Mouse (Mus musculus) limb, embryonic 13.5 days (tissue): ENCODE results near the gene Syngr1. TPM values are rescaled to one million over a fixed set of nuclear protein-coding genes. Genes with fewer than 3 reads are reported as not detected.
A peak's percentile ranks its signal among the peaks of the same experiment; 100 is the strongest.

Experiments
- ATAC-seq: fragments of 200-750 bp; cut with Nextera tagmentation; 2 replicates; pipeline ENCODE4 v1.8.0; 2017; ENCODE audit warnings: low read depth, moderate number of reproducible peaks, moderate TSS enrichment; ENCODE audit not compliant: low FRiP score
- H3K27ac ChIP-seq: fragments of 300-500 bp; sonication (generic); 2 replicates; pipeline ENCODE4 v1.5.1; 2015; ENCODE audit warnings: inconsistent platforms, mild to moderate bottlenecking, moderate library complexity
- H3K27me3 ChIP-seq: fragments of 300-500 bp; sonication (generic); 2 replicates; pipeline ENCODE4 v1.6.1; 2015; ENCODE audit warnings: mild to moderate bottlenecking, inconsistent platforms
- H3K36me3 ChIP-seq: fragments of 300-500 bp; sonication (generic); 2 replicates; pipeline ENCODE4 v1.6.1; 2015; ENCODE audit warnings: inconsistent platforms, mild to moderate bottlenecking, moderate library complexity
- H3K4me1 ChIP-seq: fragments of 300-500 bp; sonication (generic); 2 replicates; pipeline ENCODE4 v1.6.1; 2015; ENCODE audit warnings: inconsistent platforms
- H3K4me2 ChIP-seq: fragments of 300-500 bp; sonication (generic); replicated peaks from 2 replicates; pipeline ENCODE4 v1.6.1; 2015; ENCODE audit warnings: inconsistent platforms, mild to moderate bottlenecking, moderate library complexity
- H3K4me3 ChIP-seq: fragments of 300-500 bp; sonication (generic); 2 replicates; pipeline ENCODE4 v1.5.1; 2015; ENCODE audit warnings: moderate library complexity, mild to moderate bottlenecking, inconsistent platforms
- H3K9ac ChIP-seq: fragments of 300-500 bp; sonication (generic); 2 replicates; pipeline ENCODE4 v1.6.1; 2015; ENCODE audit warnings: mild to moderate bottlenecking, inconsistent platforms
- H3K9me3 ChIP-seq: fragments of 300-500 bp; sonication (generic); 2 replicates; pipeline ENCODE4 v1.6.1; 2016; ENCODE audit warnings: inconsistent platforms
- WGBS: fragments of 180-500 bp; shearing (Covaris S2); methylation state at CpG from one replicate; pipeline ENCODE4 v1.1.7; 2015; 5-methylcytosine and 5-hydroxymethylcytosine counted together
- polyA plus RNA-seq: library from polyadenylated mRNA; unstranded; fragments of >200 nt; fragmentation: Nextera tagmentation; extraction: Ambion mirVana; gene quantifications from 2 replicates; pipeline ENCODE4 v1.2.1, GENCODE M21; 2015

Gene Syngr1
- 5.5 and 5.6 TPM in 2 replicates for polyA plus RNA-seq

DNA sequence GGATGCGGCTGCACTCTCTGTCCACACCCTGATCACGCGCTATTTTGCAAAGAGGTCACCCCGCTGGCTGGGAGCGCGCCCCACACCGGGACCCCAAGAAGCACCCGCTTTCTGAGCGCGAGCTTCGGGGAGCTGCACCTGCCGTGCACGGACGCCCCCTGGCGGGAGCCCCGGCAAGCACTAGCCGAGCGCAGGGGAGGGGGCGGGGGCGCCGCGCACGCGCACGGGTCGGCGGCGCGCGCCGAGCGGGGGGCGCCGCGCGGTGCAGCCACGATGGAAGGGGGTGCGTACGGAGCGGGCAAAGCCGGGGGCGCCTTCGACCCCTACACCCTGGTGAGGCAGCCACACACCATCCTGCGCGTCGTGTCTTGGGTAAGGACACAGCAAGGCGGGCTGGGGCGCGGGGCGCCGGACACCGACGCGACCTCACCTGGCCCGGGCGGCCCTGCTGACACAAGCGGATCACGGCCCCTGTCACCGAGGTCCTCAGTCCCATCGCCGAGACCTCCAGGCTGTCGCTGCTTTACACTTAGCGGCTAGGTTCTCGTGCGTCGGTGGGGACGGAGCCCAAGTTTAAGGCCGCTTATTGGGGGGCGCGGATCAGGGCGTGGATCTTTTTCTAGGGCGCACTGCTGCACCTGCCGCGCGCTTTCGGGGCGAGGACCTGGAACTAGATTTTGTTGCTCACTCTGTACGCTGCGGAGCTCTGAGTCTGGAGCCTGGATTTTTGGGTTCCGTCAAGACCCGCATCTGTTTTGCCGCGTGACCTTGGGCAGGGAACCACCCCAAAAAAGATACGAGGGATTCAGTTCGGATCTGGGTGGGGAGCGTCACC is at the start of gene Syngr1, which contains the start of gene Rpl3:
Gene Syngr1 (plus strand): TSS at position 214 of the 835 bp plus-strand sequence.
Gene Rpl3 (minus strand): TSS at position 748 of the 835 bp plus-strand sequence.
- H3K36me3 ChIP-seq, result no peaks in the 10 kb centered on the region
- 0 out of 2 replicates have a peak, but pooled peaks have one; percentile 34 for ATAC-seq
- peak within 1 kb of the TSS; percentile 57 for H3K9ac ChIP-seq
- H3K4me1 ChIP-seq, result peaks cover 18% of the 10 kb centered on the region; the same call in 1 of the 2 replicates
- H3K27me3 ChIP-seq, result peaks cover 65% of the 10 kb centered on the region
- peak within 1 kb of the TSS; percentile 66 for H3K4me3 ChIP-seq
- peaks cover 3% of the 10 kb centered on the region; the same call in 1 of the 2 replicates for H3K9me3 ChIP-seq
- 1% methylated on average over 81 of the region's 86 CpGs for WGBS
- peak within 1 kb of the TSS; percentile 97 for H3K4me2 ChIP-seq
- no peak within 1 kb of the TSS for H3K27ac ChIP-seq

DNA sequence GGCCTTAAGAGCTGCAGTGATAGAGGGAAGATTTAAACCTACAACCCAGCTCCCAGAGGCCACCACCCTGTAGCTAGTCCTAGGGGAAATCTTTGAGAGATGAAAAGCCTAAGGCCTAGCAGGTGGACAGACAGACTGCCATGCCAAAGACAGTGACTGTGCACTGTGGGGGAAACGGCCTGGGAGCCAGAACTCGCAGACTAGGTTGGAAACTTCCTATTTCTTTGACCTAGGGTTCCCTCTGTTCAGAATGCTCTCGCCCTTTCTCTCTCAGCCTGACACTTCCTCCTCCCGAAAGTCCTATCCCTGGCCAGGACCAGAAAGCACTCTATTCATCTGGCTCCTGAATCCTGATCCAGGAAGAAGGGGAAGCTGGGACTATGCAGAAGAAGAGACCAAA is 49.0 kb upstream of the Syngr1 start:
- Histone ChIP-seq H3K9me3 (peaks cover 7% of the 10 kb centered on the region; the same call in 1 of the 2 replicates), H3K36me3 (no peaks in the 10 kb centered on the region), H3K27me3 (no peaks in the 10 kb centered on the region), H3K4me3 (no peak overlapping the region), H3K9ac (no peak overlapping the region), H3K4me1 (no peaks in the 10 kb centered on the region), H3K4me2 (no peak overlapping the region), H3K27ac (no peak overlapping the region)
- ATAC-seq, result no peak
- WGBS, result 78% methylated on average over 4 of the region's 4 CpGs

GRCm38 (mm10) chr15:80044249-80044648 is 46.9 kb upstream of the Syngr1 start:
- no peak overlapping the region for H3K4me2 ChIP-seq
- H3K36me3 ChIP-seq, result no peaks in the 10 kb centered on the region
- no peak overlapping the region for H3K27ac ChIP-seq
- no peak overlapping the region for H3K4me3 ChIP-seq
- ATAC-seq, result no peak
- no peaks in the 10 kb centered on the region for H3K27me3 ChIP-seq
- H3K9me3 ChIP-seq, result peaks cover 5% of the 10 kb centered on the region; the same call in 1 of the 2 replicates
- WGBS, result 90% methylated on average over 10 of the region's 10 CpGs
- H3K4me1 ChIP-seq, result 0 out of 2 replicates have a peak, but pooled peaks cover under 1% of the 10 kb centered on the region
- H3K9ac ChIP-seq, result no peak overlapping the region

- no peaks in the 10 kb centered on the region for H3K36me3 ChIP-seq
- no peaks in the 10 kb centered on the region for H3K27me3 ChIP-seq
- 92% methylated on average over 2 of the region's 2 CpGs for WGBS
- H3K9ac ChIP-seq, result no peak overlapping the region
- H3K9me3 ChIP-seq, result peaks cover 5% of the 10 kb centered on the region; the same call in 1 of the 2 replicates
- ATAC-seq, result no peak
- H3K27ac ChIP-seq, result no peak overlapping the region
- H3K4me1 ChIP-seq, result peaks cover 12% of the 10 kb centered on the region
- no peak overlapping the region for H3K4me3 ChIP-seq
- no peak overlapping the region for H3K4me2 ChIP-seq
Observed at GRCm38 (mm10) chr15:80045749-80046148, 45.4 kb upstream of the Syngr1 start.

DNA sequence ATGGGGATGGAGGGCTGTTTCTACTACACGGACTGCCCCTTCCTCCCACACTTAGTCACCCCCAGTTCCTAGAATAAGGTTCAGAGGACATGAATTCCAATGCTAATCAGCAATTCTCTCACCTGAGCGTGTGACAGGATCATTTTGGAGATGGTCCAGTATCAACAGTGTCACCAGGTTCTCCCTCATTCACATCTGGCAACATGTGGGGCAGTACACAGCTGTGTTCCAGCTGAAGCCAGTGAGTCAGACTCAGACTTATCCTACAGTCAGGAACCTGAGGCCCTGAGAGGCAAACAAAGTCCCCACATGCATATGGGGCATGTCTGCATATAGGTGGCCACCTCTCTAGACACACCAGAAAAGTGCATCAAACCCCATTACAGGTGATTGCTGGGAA is 43.9 kb upstream of the Syngr1 start:
- Histone ChIP-seq H3K4me2 (no peak overlapping the region), H3K27me3 (no peaks in the 10 kb centered on the region), H3K9ac (no peak overlapping the region), H3K4me3 (no peak overlapping the region), H3K36me3 (no peaks in the 10 kb centered on the region), H3K9me3 (peaks cover 5% of the 10 kb centered on the region; the same call in 1 of the 2 replicates), H3K27ac (no peak overlapping the region), H3K4me1 (peaks cover 26% of the 10 kb centered on the region)
- ATAC-seq, result no peak
- WGBS, result 80% methylated on average over 2 of the region's 2 CpGs

DNA sequence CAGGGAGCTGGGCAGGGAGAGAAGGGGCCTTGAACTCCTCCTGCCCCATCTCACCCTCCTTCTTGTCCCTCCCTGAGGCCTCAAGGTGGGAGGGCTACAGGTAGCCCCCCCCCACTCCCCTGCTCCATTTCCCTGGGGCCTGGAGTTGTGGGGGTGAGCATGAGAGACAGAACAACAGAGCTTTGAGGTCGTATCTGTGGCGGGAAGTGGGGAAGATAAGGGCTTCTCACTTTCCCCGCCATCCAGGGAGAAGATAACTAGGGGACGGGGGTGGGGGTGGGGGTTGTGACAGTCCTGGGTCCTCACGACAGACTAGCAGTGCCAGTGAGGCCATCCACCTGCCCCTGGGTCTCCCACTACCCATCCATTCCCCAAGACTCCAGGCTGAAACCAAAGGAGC is 43.2 kb upstream of the Syngr1 start:
- ATAC-seq, result no peak
- Histone ChIP-seq H3K9me3 (peaks cover 5% of the 10 kb centered on the region; the same call in 1 of the 2 replicates), H3K4me3 (no peak overlapping the region), H3K4me2 (no peak overlapping the region), H3K36me3 (no peaks in the 10 kb centered on the region), H3K4me1 (peaks cover 27% of the 10 kb centered on the region), H3K27me3 (no peaks in the 10 kb centered on the region), H3K9ac (no peak overlapping the region; the same call in 1 of the 2 replicates), H3K27ac (no peak overlapping the region)
- WGBS, result 40% methylated on average over 5 of the region's 5 CpGs

DNA sequence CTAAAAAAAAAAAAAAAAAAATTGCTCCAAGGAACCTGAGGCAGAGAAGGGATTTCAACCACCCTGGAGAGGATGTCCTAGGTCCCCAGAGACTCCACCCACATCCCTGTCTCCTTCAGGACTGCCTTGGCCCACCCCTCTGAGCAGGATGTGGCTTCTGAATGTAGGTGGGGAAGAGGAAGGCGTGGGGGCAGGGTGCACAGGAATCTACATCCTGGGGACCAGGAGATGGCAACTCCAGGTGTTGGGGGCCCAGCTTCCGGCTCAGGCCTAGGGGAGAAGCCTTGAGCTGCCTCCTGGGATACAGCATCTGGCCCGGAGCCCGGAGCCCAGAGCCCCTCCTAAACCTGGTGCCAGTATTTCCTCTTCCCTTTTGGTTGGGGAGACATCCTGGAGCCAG is 41.0 kb upstream of the Syngr1 start:
- Histone ChIP-seq H3K36me3 (no peaks in the 10 kb centered on the region), H3K9me3 (peaks cover 5% of the 10 kb centered on the region; the same call in 1 of the 2 replicates), H3K27me3 (no peaks in the 10 kb centered on the region), H3K4me1 (peaks cover 27% of the 10 kb centered on the region), H3K9ac (no peak overlapping the region), H3K27ac (peak overlapping the region; percentile 6; the same call in 1 of the 2 replicates), H3K4me3 (no peak overlapping the region), H3K4me2 (no peak overlapping the region)
- ATAC-seq, result no peak
- WGBS, result 49% methylated on average over 4 of the region's 4 CpGs

GRCm38 (mm10) chr15:80051092-80051761 is 39.9 kb upstream of the Syngr1 start:
- no peak for ATAC-seq
- no peak overlapping the region for H3K27ac ChIP-seq
- no peak overlapping the region for H3K4me2 ChIP-seq
- no peaks in the 10 kb centered on the region for H3K36me3 ChIP-seq
- H3K4me1 ChIP-seq, result peaks cover 27% of the 10 kb centered on the region
- no peak overlapping the region for H3K4me3 ChIP-seq
- H3K9me3 ChIP-seq, result no peaks in the 10 kb centered on the region
- 59% methylated on average over 19 of the region's 19 CpGs for WGBS
- H3K9ac ChIP-seq, result no peak overlapping the region
- no peaks in the 10 kb centered on the region for H3K27me3 ChIP-seq

DNA sequence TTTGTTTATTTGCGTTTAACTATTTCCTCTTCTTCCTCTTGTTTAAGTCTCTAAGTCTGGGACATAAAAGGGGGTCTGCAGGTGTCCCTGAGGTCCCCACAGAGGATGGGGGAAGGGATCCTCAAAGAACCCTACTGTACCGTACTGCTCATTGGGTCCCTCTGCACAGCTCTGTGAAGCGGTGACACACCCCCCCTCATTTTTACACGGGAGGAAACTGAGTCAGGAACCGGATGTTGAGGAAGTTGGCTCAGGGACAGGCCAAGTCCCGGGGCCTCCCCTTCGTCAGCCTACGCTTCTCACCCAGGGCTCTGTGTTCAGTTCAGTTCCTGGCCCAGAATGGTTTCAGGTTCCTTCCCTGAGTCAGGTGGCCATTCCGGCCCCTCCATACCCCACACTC is 39.4 kb upstream of the Syngr1 start:
- Histone ChIP-seq H3K27me3 (no peaks in the 10 kb centered on the region), H3K9ac (no peak overlapping the region), H3K27ac (peak overlapping the region; percentile 8; the same call in 1 of the 2 replicates), H3K4me1 (peaks cover 27% of the 10 kb centered on the region), H3K36me3 (no peaks in the 10 kb centered on the region), H3K4me3 (no peak overlapping the region), H3K9me3 (no peaks in the 10 kb centered on the region), H3K4me2 (no peak overlapping the region)
- 60% methylated on average over 9 of the region's 9 CpGs for WGBS
- peak; percentile 11; the same call in 1 of the 2 replicates for ATAC-seq

- no peak overlapping the region for H3K4me3 ChIP-seq
- H3K9ac ChIP-seq, result no peak overlapping the region
- WGBS, result 83% methylated on average over 8 of the region's 8 CpGs
- H3K27me3 ChIP-seq, result no peaks in the 10 kb centered on the region
- ATAC-seq, result no peak
- no peaks in the 10 kb centered on the region for H3K36me3 ChIP-seq
- H3K9me3 ChIP-seq, result no peaks in the 10 kb centered on the region
- no peak overlapping the region for H3K27ac ChIP-seq
- H3K4me2 ChIP-seq, result no peak overlapping the region
- peaks cover 27% of the 10 kb centered on the region for H3K4me1 ChIP-seq
Observed at GRCm38 (mm10) chr15:80053381-80054033, 37.6 kb upstream of the Syngr1 start.

- H3K9me3 ChIP-seq, result no peaks in the 10 kb centered on the region
- peaks cover 27% of the 10 kb centered on the region for H3K4me1 ChIP-seq
- H3K4me2 ChIP-seq, result no peak overlapping the region
- H3K9ac ChIP-seq, result no peak overlapping the region
- no peak overlapping the region for H3K27ac ChIP-seq
- 75% methylated on average over 7 of the region's 7 CpGs for WGBS
- ATAC-seq, result 0 out of 2 replicates have a peak, but pooled peaks have one; percentile 10
- no peak overlapping the region for H3K4me3 ChIP-seq
- no peaks in the 10 kb centered on the region for H3K27me3 ChIP-seq
- H3K36me3 ChIP-seq, result no peaks in the 10 kb centered on the region
Observed at GRCm38 (mm10) chr15:80054034-80054710, 37.0 kb upstream of the Syngr1 start.
